Mouse (Mus musculus): ENCODE data around the gene Zfp710. TPM values are rescaled to one million over a fixed set of nuclear protein-coding genes. Genes with fewer than 3 reads are reported as not detected.
A peak's percentile ranks its signal among the peaks of the same experiment; 100 is the strongest.
"Not testable (repeated sequence)": the region's sequence is repeated elsewhere in the genome, so short reads cannot be mapped to it uniquely, and the experiment has no call there.

Zfp710 gene
- 13.5 and 13.6 TPM in 2 replicates for polyA plus RNA-seq (2015; fragmentation: Nextera tagmentation; extraction: Ambion mirVana)

- H3K9me3 ChIP-seq = no peaks in the 10 kb centered on the region
- WGBS = 1% methylated on average over 42 of the region's 42 CpGs
- peak; percentile 89 for ATAC-seq
These were observed at the start of gene Zfp710 for GRCm38 (mm10) chr7:80024521-80025390. Gene Zfp710 (plus strand): TSS chr7:80024814.

GRCm38 (mm10) chr7:79975316-79975715, 49.3 kb upstream of the Zfp710 start:
- no peak overlapping the region for H3K9ac ChIP-seq
- H3K4me2 ChIP-seq (replicated peaks) = no peak overlapping the region
- 92% methylated on average over 2 of the region's 2 CpGs for WGBS
- no peak overlapping the region for H3K27ac ChIP-seq
- no peak for ATAC-seq
- H3K27me3 ChIP-seq (replicated peaks) = no peaks in the 10 kb centered on the region
- no peaks in the 10 kb centered on the region for H3K36me3 ChIP-seq
- H3K4me1 ChIP-seq (replicated peaks) = no peaks in the 10 kb centered on the region
- no peak overlapping the region for H3K4me3 ChIP-seq (replicated peaks)
- no peaks in the 10 kb centered on the region for H3K9me3 ChIP-seq

More at GRCm38 (mm10) chr7:80024521-80025390, at the start of gene Zfp710:
- Histone ChIP-seq H3K4me2 (replicated peaks) (peak within 1 kb of the TSS; percentile 94), H3K36me3 (no peaks in the 10 kb centered on the region), H3K4me3 (replicated peaks) (peak within 1 kb of the TSS; percentile 88), H3K9ac (peak within 1 kb of the TSS; percentile 96), H3K4me1 (replicated peaks) (peaks cover 12% of the 10 kb centered on the region), H3K27ac (peak within 1 kb of the TSS; percentile 99), H3K27me3 (replicated peaks) (no peaks in the 10 kb centered on the region)

GRCm38 (mm10) chr7:79986717-79987116, 37.9 kb upstream of the Zfp710 start:
- H3K27ac ChIP-seq = no peak overlapping the region
- no peaks in the 10 kb centered on the region for H3K9me3 ChIP-seq
- no peak overlapping the region for H3K4me2 ChIP-seq (replicated peaks)
- H3K36me3 ChIP-seq = no peaks in the 10 kb centered on the region
- no peak overlapping the region for H3K9ac ChIP-seq
- H3K4me3 ChIP-seq (replicated peaks) = no peak overlapping the region
- no peak for ATAC-seq
- H3K27me3 ChIP-seq (replicated peaks) = no peaks in the 10 kb centered on the region
- no peaks in the 10 kb centered on the region for H3K4me1 ChIP-seq (replicated peaks)
- 86% methylated on average over 7 of the region's 7 CpGs for WGBS

GRCm38 (mm10) chr7:79987745-79988144, 36.9 kb upstream of the Zfp710 start:
- no peak for ATAC-seq
- Histone ChIP-seq H3K9me3 (no peaks in the 10 kb centered on the region), H3K9ac (no peak overlapping the region), H3K4me3 (replicated peaks) (no peak overlapping the region), H3K4me2 (replicated peaks) (no peak overlapping the region), H3K4me1 (replicated peaks) (no peaks in the 10 kb centered on the region), H3K27me3 (replicated peaks) (no peaks in the 10 kb centered on the region), H3K27ac (no peak overlapping the region), H3K36me3 (no peaks in the 10 kb centered on the region)
- 49% methylated on average over 3 of the region's 3 CpGs for WGBS

GRCm38 (mm10) chr7:79988466-79988865, 36.1 kb upstream of the Zfp710 start:
- H3K27me3 ChIP-seq (replicated peaks); ATAC-seq; H3K4me2 ChIP-seq (replicated peaks); H3K9ac ChIP-seq; H3K27ac ChIP-seq; H3K36me3 ChIP-seq; H3K9me3 ChIP-seq; H3K4me3 ChIP-seq (replicated peaks); H3K4me1 ChIP-seq (replicated peaks): not testable (repeated sequence)
- 91% methylated on average over 1 of the region's 1 CpGs for WGBS

- Histone ChIP-seq H3K36me3 (no peaks in the 10 kb centered on the region), H3K27ac (no peak overlapping the region), H3K27me3 (replicated peaks) (no peaks in the 10 kb centered on the region), H3K9ac (no peak overlapping the region), H3K4me2 (replicated peaks) (no peak overlapping the region), H3K4me1 (replicated peaks) (no peaks in the 10 kb centered on the region), H3K4me3 (replicated peaks) (no peak overlapping the region), H3K9me3 (no peaks in the 10 kb centered on the region)
- WGBS = 34% methylated on average over 8 of the region's 8 CpGs
- ATAC-seq = no peak
These were observed 30.1 kb upstream of the Zfp710 start for GRCm38 (mm10) chr7:79994476-79994875.

- H3K27ac ChIP-seq = no peak overlapping the region
- no peak overlapping the region for H3K4me3 ChIP-seq (replicated peaks)
- no peaks in the 10 kb centered on the region for H3K36me3 ChIP-seq
- no peaks in the 10 kb centered on the region for H3K4me1 ChIP-seq (replicated peaks)
- WGBS = 57% methylated on average over 1 of the region's 1 CpGs
- H3K4me2 ChIP-seq (replicated peaks) = no peak overlapping the region
- H3K9ac ChIP-seq = no peak overlapping the region
- no peak for ATAC-seq
- no peaks in the 10 kb centered on the region for H3K27me3 ChIP-seq (replicated peaks)
- H3K9me3 ChIP-seq = no peaks in the 10 kb centered on the region
These were observed 26.9 kb upstream of the Zfp710 start for GRCm38 (mm10) chr7:79997761-79998160.

GRCm38 (mm10) chr7:80002353-80003055, 22.1 kb upstream of the Zfp710 start:
- no peak overlapping the region for H3K4me2 ChIP-seq (replicated peaks)
- no peaks in the 10 kb centered on the region for H3K4me1 ChIP-seq (replicated peaks)
- no peaks in the 10 kb centered on the region for H3K36me3 ChIP-seq
- H3K27me3 ChIP-seq (replicated peaks) = no peaks in the 10 kb centered on the region
- H3K27ac ChIP-seq = no peak overlapping the region
- no peak overlapping the region for H3K9ac ChIP-seq
- H3K9me3 ChIP-seq = no peaks in the 10 kb centered on the region
- no peak for ATAC-seq
- no peak overlapping the region for H3K4me3 ChIP-seq (replicated peaks)
- WGBS = 83% methylated on average over 11 of the region's 11 CpGs

GRCm38 (mm10) chr7:80004776-80005554, 19.6 kb upstream of the Zfp710 start:
- Histone ChIP-seq H3K27me3 (replicated peaks) (no peaks in the 10 kb centered on the region), H3K4me2 (replicated peaks) (no peak overlapping the region), H3K9me3 (no peaks in the 10 kb centered on the region), H3K4me3 (replicated peaks) (no peak overlapping the region), H3K27ac (no peak overlapping the region), H3K4me1 (replicated peaks) (no peaks in the 10 kb centered on the region), H3K36me3 (no peaks in the 10 kb centered on the region), H3K9ac (0 out of 2 replicates have a peak overlapping the region, but pooled peaks have one; percentile 5)
- no peak for ATAC-seq
- WGBS = 49% methylated on average over 20 of the region's 20 CpGs

- no peak overlapping the region for H3K4me3 ChIP-seq (replicated peaks)
- no peak for ATAC-seq
- no peaks in the 10 kb centered on the region for H3K4me1 ChIP-seq (replicated peaks)
- no peak overlapping the region for H3K9ac ChIP-seq
- no peaks in the 10 kb centered on the region for H3K9me3 ChIP-seq
- no peak overlapping the region for H3K4me2 ChIP-seq (replicated peaks)
- H3K27ac ChIP-seq = no peak overlapping the region
- H3K27me3 ChIP-seq (replicated peaks) = no peaks in the 10 kb centered on the region
- 74% methylated on average over 5 of the region's 5 CpGs for WGBS
- H3K36me3 ChIP-seq = no peaks in the 10 kb centered on the region
These were observed 13.9 kb upstream of the Zfp710 start for GRCm38 (mm10) chr7:80010680-80011079.

- no peaks in the 10 kb centered on the region for H3K4me1 ChIP-seq (replicated peaks)
- no peak overlapping the region for H3K27ac ChIP-seq
- no peaks in the 10 kb centered on the region for H3K36me3 ChIP-seq
- no peak overlapping the region for H3K4me2 ChIP-seq (replicated peaks)
- no peaks in the 10 kb centered on the region for H3K27me3 ChIP-seq (replicated peaks)
- ATAC-seq = no peak
- no peak overlapping the region for H3K9ac ChIP-seq
- H3K9me3 ChIP-seq = no peaks in the 10 kb centered on the region
- 60% methylated on average over 2 of the region's 2 CpGs for WGBS
- no peak overlapping the region for H3K4me3 ChIP-seq (replicated peaks)
These were observed 13.1 kb upstream of the Zfp710 start for GRCm38 (mm10) chr7:80011470-80011869.

Measured in intestine, embryonic 15.5 days (tissue).